Mouse (Mus musculus): ENCODE data around the gene Shcbp1l.

GRCm38 (mm10) chr1:153446120-153446831 is 21.3 kb downstream of the Shcbp1l start:
- TF ChIP-seq CTCF (IDR thresholded peaks at IDR 0.05; ENCODE audit: control insufficient read depth, insufficient read depth, low read length) (no peak), POLR2A (IDR thresholded peaks at IDR 0.05; ENCODE audit: borderline replicate concordance, control insufficient read depth, low read depth, low read length) (no peak)
